Mouse (Mus musculus): Measurements from ENCODE around the gene Nmrk2. TPM values are rescaled to one million over a fixed set of nuclear protein-coding genes. Genes with fewer than 3 reads are reported as not detected.

Nmrk2 gene
- polyA plus RNA-seq, 1 experiment from 2014 or later, result 2.7 TPM

- no peaks in the 10 kb centered on the region for H3K9me3 ChIP-seq
- no peak overlapping the region for H3K4me3 ChIP-seq
- DNase-seq (ENCODE audit: low spot score), result no peak
- 81% methylated on average over 8 of the region's 8 CpGs for WGBS
- peaks cover 51% of the 10 kb centered on the region for H3K36me3 ChIP-seq
- H3K4me1 ChIP-seq, result peaks cover 52% of the 10 kb centered on the region
- H3K27ac ChIP-seq, result no peak overlapping the region
- H3K27me3 ChIP-seq (ENCODE audit: insufficient read depth, poor library complexity, severe bottlenecking), result no peaks in the 10 kb centered on the region
Observed at GRCm38 (mm10) chr10:81165118-81165517, 36.7 kb downstream of the Nmrk2 start.

- 63% methylated on average over 2 of the region's 2 CpGs for WGBS
- Histone ChIP-seq H3K4me1 (peaks cover 39% of the 10 kb centered on the region), H3K27me3 (ENCODE audit: insufficient read depth, poor library complexity, severe bottlenecking) (no peaks in the 10 kb centered on the region), H3K27ac (no peak overlapping the region), H3K4me3 (0 out of 2 replicates have a peak overlapping the region, but pooled peaks have one; percentile 9), H3K36me3 (peaks cover 78% of the 10 kb centered on the region), H3K9me3 (no peaks in the 10 kb centered on the region)
- no peak for DNase-seq (ENCODE audit: low spot score)
Observed at GRCm38 (mm10) chr10:81162318-81162652, 39.6 kb downstream of the Nmrk2 start.

- DNase-seq (ENCODE audit: low spot score), result no peak
- no peaks in the 10 kb centered on the region for H3K9me3 ChIP-seq
- H3K27me3 ChIP-seq (ENCODE audit: insufficient read depth, poor library complexity, severe bottlenecking), result no peaks in the 10 kb centered on the region
- WGBS, result 87% methylated on average over 8 of the region's 8 CpGs
- H3K36me3 ChIP-seq, result peaks cover 83% of the 10 kb centered on the region
- H3K27ac ChIP-seq, result no peak overlapping the region
- 0 out of 2 replicates have a peak overlapping the region, but pooled peaks have one; percentile 9 for H3K4me3 ChIP-seq
- H3K4me1 ChIP-seq, result peaks cover 34% of the 10 kb centered on the region
Observed at GRCm38 (mm10) chr10:81161602-81162317, 40.1 kb downstream of the Nmrk2 start.

GRCm38 (mm10) chr10:81154736-81155135, 47.1 kb downstream of the Nmrk2 start:
- DNase-seq (ENCODE audit: low spot score), result no peak
- Histone ChIP-seq H3K27ac (no peak overlapping the region), H3K36me3 (peaks cover 79% of the 10 kb centered on the region), H3K9me3 (no peaks in the 10 kb centered on the region), H3K4me3 (no peak overlapping the region), H3K4me1 (peaks cover 27% of the 10 kb centered on the region), H3K27me3 (ENCODE audit: insufficient read depth, poor library complexity, severe bottlenecking) (no peaks in the 10 kb centered on the region)
- 85% methylated on average over 6 of the region's 6 CpGs for WGBS

- Histone ChIP-seq H3K27me3 (ENCODE audit: insufficient read depth, poor library complexity, severe bottlenecking) (no peaks in the 10 kb centered on the region), H3K27ac (peak overlapping the region; percentile 37; the same call in 1 of the 2 replicates), H3K4me3 (no peak overlapping the region), H3K36me3 (peaks cover 81% of the 10 kb centered on the region), H3K9me3 (no peaks in the 10 kb centered on the region), H3K4me1 (peaks cover 27% of the 10 kb centered on the region)
- no peak for DNase-seq (ENCODE audit: low spot score)
- WGBS, result 86% methylated on average over 12 of the region's 12 CpGs
Observed at GRCm38 (mm10) chr10:81154313-81154712, 47.5 kb downstream of the Nmrk2 start.

GRCm38 (mm10) chr10:81152609-81153008, 49.2 kb downstream of the Nmrk2 start:
- Histone ChIP-seq H3K4me3 (no peak overlapping the region), H3K27ac (peak overlapping the region; percentile 77), H3K27me3 (ENCODE audit: insufficient read depth, poor library complexity, severe bottlenecking) (no peaks in the 10 kb centered on the region), H3K9me3 (no peaks in the 10 kb centered on the region), H3K36me3 (peaks cover 81% of the 10 kb centered on the region), H3K4me1 (peaks cover 22% of the 10 kb centered on the region)
- DNase-seq (ENCODE audit: low spot score), result no peak
- whole genome bisulfite sequencing, result 62% methylated on average over 12 of the region's 12 CpGs

GRCm38 (mm10) chr10:81151261-81151660, 50.6 kb downstream of the Nmrk2 start:
- H3K36me3 ChIP-seq, result peaks cover 81% of the 10 kb centered on the region
- WGBS, result 76% methylated on average over 6 of the region's 6 CpGs
- H3K9me3 ChIP-seq, result no peaks in the 10 kb centered on the region
- DNase-seq (ENCODE audit: low spot score), result no peak
- no peaks in the 10 kb centered on the region for H3K27me3 ChIP-seq (ENCODE audit: insufficient read depth, poor library complexity, severe bottlenecking)
- H3K27ac ChIP-seq, result no peak overlapping the region
- no peak overlapping the region for H3K4me3 ChIP-seq
- peaks cover 31% of the 10 kb centered on the region for H3K4me1 ChIP-seq

Other genes starting within 250 kb of the Nmrk2 start
- gene Gng7, start 187.1 kb downstream of the Nmrk2 start, polyA plus RNA-seq (2016; fragmentation: Nextera tagmentation; extraction: Ambion mirVana), result 1.5 and 2.1 TPM in 2 replicates
- 0.08 and 0.11 TPM in 2 replicates for gene Diras1, start 176.4 kb downstream of the Nmrk2 start, polyA plus RNA-seq (2016; fragmentation: Nextera tagmentation; extraction: Ambion mirVana)
- 8.9 and 10.7 TPM in 2 replicates for gene Slc39a3, start 164.6 kb downstream of the Nmrk2 start, polyA plus RNA-seq (2016; fragmentation: Nextera tagmentation; extraction: Ambion mirVana)
- 197 and 226 TPM in 2 replicates for gene Sgta, start 141.9 kb downstream of the Nmrk2 start, polyA plus RNA-seq (2016; fragmentation: Nextera tagmentation; extraction: Ambion mirVana)
- 58.0 and 73.9 TPM in 2 replicates for gene Thop1, start 132.0 kb downstream of the Nmrk2 start, polyA plus RNA-seq (2016; fragmentation: Nextera tagmentation; extraction: Ambion mirVana)
- gene Creb3l3, start 103.2 kb downstream of the Nmrk2 start, polyA plus RNA-seq (2016; fragmentation: Nextera tagmentation; extraction: Ambion mirVana), result 0.43 and 2.4 TPM in 2 replicates
- 173 and 196 TPM in 2 replicates for gene Map2k2, start 96.1 kb downstream of the Nmrk2 start, polyA plus RNA-seq (2016; fragmentation: Nextera tagmentation; extraction: Ambion mirVana)
- gene Zbtb7a, start 66.8 kb downstream of the Nmrk2 start, polyA plus RNA-seq (2016; fragmentation: Nextera tagmentation; extraction: Ambion mirVana), result 17.6 and 18.6 TPM in 2 replicates
- 53.5 and 62.2 TPM in 2 replicates for gene Pias4, start 34.1 kb downstream of the Nmrk2 start, polyA plus RNA-seq (2016; fragmentation: Nextera tagmentation; extraction: Ambion mirVana)
- gene Eef2, start 25.4 kb downstream of the Nmrk2 start, polyA plus RNA-seq (2016; fragmentation: Nextera tagmentation; extraction: Ambion mirVana), result 447 and 460 TPM in 2 replicates
- gene Dapk3, start 19.0 kb downstream of the Nmrk2 start, polyA plus RNA-seq (2016; fragmentation: Nextera tagmentation; extraction: Ambion mirVana), result 56.3 and 78.7 TPM in 2 replicates
- not detected in 2 replicates for gene 4930442H23Rik, start 18.2 kb downstream of the Nmrk2 start, polyA plus RNA-seq (2016; fragmentation: Nextera tagmentation; extraction: Ambion mirVana)
- gene Atcay, start 28.8 kb upstream of the Nmrk2 start, polyA plus RNA-seq (2016; fragmentation: Nextera tagmentation; extraction: Ambion mirVana), result 0.28 and 0.37 TPM in 2 replicates
- 4.9 and 5.6 TPM in 2 replicates for gene Zfr2, start 31.1 kb upstream of the Nmrk2 start, polyA plus RNA-seq (2016; fragmentation: Nextera tagmentation; extraction: Ambion mirVana)
- gene Matk, start 50.9 kb upstream of the Nmrk2 start, polyA plus RNA-seq (2016; fragmentation: Nextera tagmentation; extraction: Ambion mirVana), result 1.2 and 2.2 TPM in 2 replicates
- gene Mrpl54, start 64.9 kb upstream of the Nmrk2 start, polyA plus RNA-seq (2016; fragmentation: Nextera tagmentation; extraction: Ambion mirVana), result 284 and 285 TPM in 2 replicates
- 56.5 and 57.0 TPM in 2 replicates for gene Apba3, start 64.9 kb upstream of the Nmrk2 start, polyA plus RNA-seq (2016; fragmentation: Nextera tagmentation; extraction: Ambion mirVana)
- 1.8 and 4.4 TPM in 2 replicates for gene Tjp3, start 89.5 kb upstream of the Nmrk2 start, polyA plus RNA-seq (2016; fragmentation: Nextera tagmentation; extraction: Ambion mirVana)
- gene Pip5k1c, start 90.9 kb upstream of the Nmrk2 start, polyA plus RNA-seq (2016; fragmentation: Nextera tagmentation; extraction: Ambion mirVana), result 42.6 and 55.9 TPM in 2 replicates
- 37.2 and 51.6 TPM in 2 replicates for gene Cactin, start 119.1 kb upstream of the Nmrk2 start, polyA plus RNA-seq (2016; fragmentation: Nextera tagmentation; extraction: Ambion mirVana)
- 10.8 and 15.6 TPM in 2 replicates for gene Tbxa2r, start 126.7 kb upstream of the Nmrk2 start, polyA plus RNA-seq (2016; fragmentation: Nextera tagmentation; extraction: Ambion mirVana)
- gene Gipc3, start 141.2 kb upstream of the Nmrk2 start, polyA plus RNA-seq (2016; fragmentation: Nextera tagmentation; extraction: Ambion mirVana), result not detected in 2 replicates
- gene Hmg20b, start 148.4 kb upstream of the Nmrk2 start, polyA plus RNA-seq (2016; fragmentation: Nextera tagmentation; extraction: Ambion mirVana), result 100 and 109 TPM in 2 replicates
- gene Mfsd12, start 155.4 kb upstream of the Nmrk2 start, polyA plus RNA-seq (2016; fragmentation: Nextera tagmentation; extraction: Ambion mirVana), result 10.3 and 12.8 TPM in 2 replicates
- gene 4930404N11Rik, start 163.8 kb upstream of the Nmrk2 start, polyA plus RNA-seq (2016; fragmentation: Nextera tagmentation; extraction: Ambion mirVana), result 1.1 and 1.4 TPM in 2 replicates
- gene Fzr1, start 176.5 kb upstream of the Nmrk2 start, polyA plus RNA-seq (2016; fragmentation: Nextera tagmentation; extraction: Ambion mirVana), result 105 and 117 TPM in 2 replicates
- gene Dohh, start 182.4 kb upstream of the Nmrk2 start, polyA plus RNA-seq (2016; fragmentation: Nextera tagmentation; extraction: Ambion mirVana), result 100 and 105 TPM in 2 replicates
- gene Gm48551, start 182.4 kb upstream of the Nmrk2 start, polyA plus RNA-seq (2016; fragmentation: Nextera tagmentation; extraction: Ambion mirVana), result 2.2 and 3.1 TPM in 2 replicates
- 1.1 and 1.7 TPM in 2 replicates for gene Gm48552, start 187.0 kb upstream of the Nmrk2 start, polyA plus RNA-seq (2016; fragmentation: Nextera tagmentation; extraction: Ambion mirVana)
- gene Smim24, start 191.0 kb upstream of the Nmrk2 start, polyA plus RNA-seq (2016; fragmentation: Nextera tagmentation; extraction: Ambion mirVana), result 3.4 and 4.0 TPM in 2 replicates

Data from heart, embryonic 10.5 days (tissue).